Mouse (Mus musculus) olfactory bulb, adult 2 months (tissue): ENCODE results near the gene Ckap2.

Experiments
- CTCF ChIP-seq: fragments of 200-500 bp; IDR thresholded peaks from 2 replicates; pipeline ENCODE4 v1.5.1; 2012; ENCODE audit warnings: low read depth, mild to moderate bottlenecking, low read length, moderate library complexity; ENCODE audit not compliant: insufficient read depth
- POLR2A ChIP-seq: fragments of 200-500 bp; IDR thresholded peaks from 2 replicates; pipeline ENCODE4 v1.6.1; 2012; ENCODE audit warnings: mild to moderate bottlenecking, low read depth, low read length, moderate library complexity; ENCODE audit not compliant: insufficient read depth

- no peak for TF ChIP-seq CTCF
- TF ChIP-seq POLR2A = no peak
Measured at GRCm38 (mm10) chr8:22147706-22148366, 37.8 kb downstream of the Ckap2 start.
